Mouse (Mus musculus) central nervous system, embryonic 18 days (tissue): ENCODE data around the gene Gm14569. TPM values are rescaled to one million over a fixed set of nuclear protein-coding genes. Genes with fewer than 3 reads are reported as not detected.

Experiments used
- polyA plus RNA-seq: library from polyadenylated mRNA; depleted of rRNA; stranded (reverse); fragments of >200 nt; gene quantifications from 2 replicates; pipeline ENCODE4 v1.2.3, GENCODE M21; 2012; rRNA removed

Gene Gm14569
- 0.01 TPM in 1 of 2 replicates, not detected in the other for polyA plus RNA-seq

GRCm38 (mm10) chrX:36491730-36492129 lies at the start of gene Gm14569:
TSS of gene Gm14569 (minus strand) at chrX:36491830.

DNA sequence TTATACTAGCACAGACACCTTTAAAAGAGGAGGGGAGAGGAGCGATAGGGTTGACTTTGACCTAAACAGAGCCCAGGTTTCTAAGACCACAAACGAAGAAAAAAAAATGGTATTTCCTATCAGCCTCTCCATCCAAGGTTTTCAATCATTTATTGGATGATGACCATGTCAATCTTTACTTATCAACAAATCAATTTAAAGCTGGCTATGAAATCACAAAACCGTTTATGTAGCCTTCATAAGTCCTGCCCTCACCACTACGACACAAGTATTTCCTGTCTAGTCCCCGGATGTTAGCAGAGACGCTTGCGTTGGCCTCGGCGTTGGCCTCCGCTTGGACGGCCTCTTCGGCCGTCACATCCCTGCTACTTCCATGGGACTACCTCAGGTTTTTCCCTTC lies 90.7 kb downstream of the Gm14569 start, which contains the start of gene Gm6268:
Gm6268 (plus strand) TSS at position 301 of the 400 bp plus-strand sequence.

Other genes starting within 250 kb of the Gm14569 start
- gene Lonrf3, start 163.5 kb downstream of the Gm14569 start, polyA plus RNA-seq = 1.4 and 1.6 TPM in 2 replicates
- gene Gm6268, start 90.5 kb downstream of the Gm14569 start, polyA plus RNA-seq = not detected in 2 replicates
- gene Pgrmc1, start 106.4 kb upstream of the Gm14569 start, polyA plus RNA-seq = 332 and 349 TPM in 2 replicates
- 10.3 and 11.9 TPM in 2 replicates for gene Akap17b, start 153.6 kb upstream of the Gm14569 start, polyA plus RNA-seq